Mouse (Mus musculus): ENCODE results near the gene Cyp4f16. TPM values are rescaled to one million over a fixed set of nuclear protein-coding genes. Genes with fewer than 3 reads are reported as not detected.

Gene Cyp4f16
- polyA plus RNA-seq (2014; fragmentation: Illumina TruSeq; extraction: RNeasy Lipid Tissue Mini Kit (QIAGEN cat#74804); ENCODE audit: low read depth, low replicate concordance): 9.8 TPM

DNA sequence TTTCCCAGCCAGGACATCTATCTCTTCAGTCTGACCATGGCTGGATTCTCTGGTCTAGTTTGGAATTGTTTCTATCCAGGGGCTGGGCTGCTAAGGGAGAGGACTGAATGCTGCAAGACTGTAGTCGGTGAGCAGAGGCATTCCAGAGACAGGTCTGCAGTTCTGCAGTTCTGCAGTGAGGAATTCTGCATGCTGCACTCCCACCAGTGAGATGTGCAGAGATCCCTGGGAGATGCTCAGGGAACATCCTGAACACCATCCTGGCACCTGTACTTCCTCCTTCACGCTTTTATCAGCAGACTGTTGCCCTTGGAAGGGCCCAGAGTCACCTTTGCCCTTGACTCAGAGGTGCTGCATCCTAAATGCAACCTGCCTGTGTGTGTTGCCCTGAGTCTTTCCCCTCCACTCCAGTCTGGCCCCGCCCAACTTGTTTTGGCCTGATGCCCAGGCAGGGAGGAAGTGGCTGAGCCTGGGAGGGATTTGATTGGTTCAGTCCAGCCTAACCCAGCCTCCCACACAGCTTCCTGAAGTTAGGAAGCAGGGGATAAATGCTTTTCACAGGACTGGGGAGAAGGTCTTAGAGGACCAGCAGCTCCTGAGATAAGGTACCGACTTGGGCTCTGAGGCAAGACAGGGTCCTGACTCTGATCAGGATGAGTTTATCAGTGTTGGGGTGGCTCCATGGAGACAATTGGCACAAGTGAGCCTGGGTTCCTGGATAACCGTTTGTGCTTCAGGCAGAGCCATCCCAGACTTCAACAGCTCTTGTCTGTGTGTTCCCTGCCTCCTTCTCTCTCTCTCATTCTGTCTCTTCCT lies at the start of gene Cyp4f16:
Cyp4f16 (plus strand) TSS at position 508 of the 816 bp plus-strand sequence.

DNA sequence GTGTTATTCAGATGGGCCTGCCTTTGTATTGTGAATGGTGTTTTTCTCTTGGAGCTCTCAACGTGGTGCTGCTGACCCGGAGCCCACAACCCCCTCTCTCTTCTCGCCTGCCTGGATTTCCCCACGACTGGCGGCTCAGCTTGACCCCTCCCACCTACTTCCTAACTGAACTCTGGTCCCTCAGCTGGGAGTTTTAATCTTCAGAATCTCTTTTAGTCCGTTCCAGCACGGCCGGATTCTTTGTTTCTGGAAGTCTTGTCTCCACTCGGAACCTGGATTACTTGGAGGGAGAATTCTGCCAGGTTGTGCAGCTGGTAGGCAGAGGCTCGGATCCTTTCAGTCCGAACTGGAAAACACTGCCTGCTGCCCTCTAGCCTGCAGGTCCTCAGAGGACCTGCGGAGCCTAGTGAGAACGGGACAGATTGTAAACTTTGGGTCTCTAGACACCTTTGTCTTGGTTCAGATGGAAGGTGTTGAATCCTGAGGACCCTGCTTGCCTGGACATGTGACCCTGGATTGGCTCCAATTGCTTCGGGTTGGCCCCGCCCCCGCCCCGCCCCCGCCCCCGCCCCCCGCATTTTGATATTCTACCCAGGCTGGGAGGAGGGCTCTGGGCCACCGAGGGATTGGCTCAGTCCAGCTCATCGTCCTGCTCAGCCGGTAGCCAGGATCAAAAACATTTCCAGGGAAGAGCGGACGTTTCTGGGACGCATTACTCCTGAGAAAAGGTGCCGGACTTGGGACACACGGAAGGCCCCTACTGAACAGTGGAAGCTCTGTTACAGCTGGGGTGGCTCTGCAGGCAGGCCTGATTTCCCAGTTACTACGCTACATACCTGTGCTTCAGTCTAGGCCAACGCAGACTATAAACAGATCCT lies 30.3 kb upstream of the Cyp4f16 start, which contains the start of gene Cyp4f17:
Cyp4f17 (plus strand) TSS at position 200 of the 878 bp plus-strand sequence.

Other genes with a start within 250 kb of the Cyp4f16 start
- 65.8 TPM for gene Akap8, start 215.3 kb upstream of the Cyp4f16 start, polyA plus RNA-seq (2014; fragmentation: Illumina TruSeq; extraction: RNeasy Lipid Tissue Mini Kit (QIAGEN cat#74804); ENCODE audit: low read depth, low replicate concordance)
- gene Akap8l, start 186.0 kb upstream of the Cyp4f16 start, polyA plus RNA-seq (2014; fragmentation: Illumina TruSeq; extraction: RNeasy Lipid Tissue Mini Kit (QIAGEN cat#74804); ENCODE audit: low read depth, low replicate concordance): 81.5 TPM
- 13.5 TPM for gene Wiz, start 147.1 kb upstream of the Cyp4f16 start, polyA plus RNA-seq (2014; fragmentation: Illumina TruSeq; extraction: RNeasy Lipid Tissue Mini Kit (QIAGEN cat#74804); ENCODE audit: low read depth, low replicate concordance)
- gene Rasal3, start 133.0 kb upstream of the Cyp4f16 start, polyA plus RNA-seq (2014; fragmentation: Illumina TruSeq; extraction: RNeasy Lipid Tissue Mini Kit (QIAGEN cat#74804); ENCODE audit: low read depth, low replicate concordance): 0.92 TPM
- gene Pglyrp2, start 112.4 kb upstream of the Cyp4f16 start, polyA plus RNA-seq (2014; fragmentation: Illumina TruSeq; extraction: RNeasy Lipid Tissue Mini Kit (QIAGEN cat#74804); ENCODE audit: low read depth, low replicate concordance): not detected
- gene Cyp4f39, start 83.8 kb upstream of the Cyp4f16 start, polyA plus RNA-seq (2014; fragmentation: Illumina TruSeq; extraction: RNeasy Lipid Tissue Mini Kit (QIAGEN cat#74804); ENCODE audit: low read depth, low replicate concordance): not detected
- 4.5 TPM for gene Cyp4f17, start 30.5 kb upstream of the Cyp4f16 start, polyA plus RNA-seq (2014; fragmentation: Illumina TruSeq; extraction: RNeasy Lipid Tissue Mini Kit (QIAGEN cat#74804); ENCODE audit: low read depth, low replicate concordance)
- gene Cyp4f37, start 84.8 kb downstream of the Cyp4f16 start, polyA plus RNA-seq (2014; fragmentation: Illumina TruSeq; extraction: RNeasy Lipid Tissue Mini Kit (QIAGEN cat#74804); ENCODE audit: low read depth, low replicate concordance): not detected
- not detected for gene Cyp4f40, start 122.3 kb downstream of the Cyp4f16 start, polyA plus RNA-seq (2014; fragmentation: Illumina TruSeq; extraction: RNeasy Lipid Tissue Mini Kit (QIAGEN cat#74804); ENCODE audit: low read depth, low replicate concordance)
- gene Cyp4f15, start 149.1 kb downstream of the Cyp4f16 start, polyA plus RNA-seq (2014; fragmentation: Illumina TruSeq; extraction: RNeasy Lipid Tissue Mini Kit (QIAGEN cat#74804); ENCODE audit: low read depth, low replicate concordance): not detected

All from heart, adult 10 weeks (tissue).